Mouse (Mus musculus) intestine, embryonic 15.5 days (tissue): Measurements from ENCODE around the gene Il31ra. TPM values are rescaled to one million over a fixed set of nuclear protein-coding genes. Genes with fewer than 3 reads are reported as not detected.
"Not testable (repeated sequence)": the region's sequence is repeated elsewhere in the genome, so short reads cannot be mapped to it uniquely, and the experiment has no call there.

Experiments used
- ATAC-seq: fragments of 200-750 bp; cut with Nextera tagmentation; 2 replicates; pipeline ENCODE4 v1.8.0; 2017; ENCODE audit warnings: moderate TSS enrichment, moderate library complexity
- H3K27ac ChIP-seq: fragments of 300-500 bp; sonication (generic); 2 replicates; pipeline ENCODE4 v1.5.1; 2015; ENCODE audit warnings: mild to moderate bottlenecking, inconsistent platforms
- H3K27me3 ChIP-seq: fragments of 300-500 bp; sonication (generic); replicated peaks from 2 replicates; pipeline ENCODE4 v1.6.1; 2015; ENCODE audit warnings: inconsistent platforms
- H3K36me3 ChIP-seq: fragments of 300-500 bp; sonication (generic); 2 replicates; pipeline ENCODE4 v1.6.1; 2015; ENCODE audit warnings: inconsistent platforms
- H3K4me1 ChIP-seq: fragments of 300-500 bp; sonication (generic); replicated peaks from 2 replicates; pipeline ENCODE4 v1.6.1; 2015; ENCODE audit warnings: inconsistent platforms
- H3K4me2 ChIP-seq: fragments of 300-500 bp; sonication (generic); replicated peaks from 2 replicates; pipeline ENCODE4 v1.6.1; 2015; ENCODE audit warnings: mild to moderate bottlenecking, inconsistent platforms
- H3K4me3 ChIP-seq: fragments of 300-500 bp; sonication (generic); replicated peaks from 2 replicates; pipeline ENCODE4 v1.5.1; 2015; ENCODE audit warnings: inconsistent platforms
- H3K9ac ChIP-seq: fragments of 300-500 bp; sonication (generic); 2 replicates; pipeline ENCODE4 v1.6.1; 2015; ENCODE audit warnings: inconsistent platforms
- H3K9me3 ChIP-seq: fragments of 300-500 bp; sonication (generic); 2 replicates; pipeline ENCODE4 v1.6.1; 2016; ENCODE audit warnings: inconsistent platforms
- WGBS: fragments of 180-500 bp; shearing (Covaris S2); methylation state at CpG from one replicate; pipeline ENCODE4 v1.1.7; 2015; 5-methylcytosine and 5-hydroxymethylcytosine counted together
- polyA plus RNA-seq: library from polyadenylated mRNA; unstranded; fragments of >200 nt; fragmentation: Nextera tagmentation; extraction: Ambion mirVana; gene quantifications from 2 replicates; pipeline ENCODE4 v1.2.1, GENCODE M21; 2015

Gene Il31ra
- polyA plus RNA-seq, result 0.09 and 0.24 TPM in 2 replicates

GRCm38 (mm10) chr13:112594260-112594659 lies at the start of gene Il31ra:
Gene Il31ra, minus strand, starts transcription at chr13:112594360.
- 86% methylated on average over 6 of the region's 8 CpGs for WGBS
- not testable (repeated sequence) for ATAC-seq, H3K4me3 ChIP-seq, H3K9ac ChIP-seq, H3K27me3 ChIP-seq, H3K4me2 ChIP-seq, H3K36me3 ChIP-seq, H3K4me1 ChIP-seq, H3K27ac ChIP-seq, H3K9me3 ChIP-seq

- no peaks in the 10 kb centered on the region for H3K27me3 ChIP-seq
- no peak for ATAC-seq
Observed at GRCm38 (mm10) chr13:112642897-112643296, 48.7 kb upstream of the Il31ra start.

GRCm38 (mm10) chr13:112639111-112639510 lies 45.0 kb upstream of the Il31ra start:
- Histone ChIP-seq H3K4me3 (no peak overlapping the region), H3K4me1 (no peaks in the 10 kb centered on the region), H3K27ac (no peak overlapping the region), H3K9ac (no peak overlapping the region), H3K36me3 (no peaks in the 10 kb centered on the region), H3K4me2 (no peak overlapping the region), H3K9me3 (no peaks in the 10 kb centered on the region), H3K27me3 (no peaks in the 10 kb centered on the region)
- WGBS, result 72% methylated on average over 4 of the region's 4 CpGs
- no peak for ATAC-seq

More at GRCm38 (mm10) chr13:112642897-112643296, 48.7 kb upstream of the Il31ra start:
- no peak overlapping the region for H3K27ac ChIP-seq
- no peak overlapping the region for H3K9ac ChIP-seq
- no peaks in the 10 kb centered on the region for H3K36me3 ChIP-seq
- H3K4me2 ChIP-seq, result no peak overlapping the region
- no peaks in the 10 kb centered on the region for H3K4me1 ChIP-seq
- WGBS, result 89% methylated on average over 3 of the region's 3 CpGs
- H3K4me3 ChIP-seq, result no peak overlapping the region
- H3K9me3 ChIP-seq, result no peaks in the 10 kb centered on the region

- Histone ChIP-seq H3K4me3 (no peak overlapping the region), H3K9me3 (no peaks in the 10 kb centered on the region), H3K4me2 (no peak overlapping the region), H3K9ac (no peak overlapping the region), H3K27ac (no peak overlapping the region), H3K27me3 (no peaks in the 10 kb centered on the region), H3K4me1 (no peaks in the 10 kb centered on the region), H3K36me3 (no peaks in the 10 kb centered on the region)
- WGBS, result 45% methylated on average over 3 of the region's 3 CpGs
- no peak for ATAC-seq
Observed at GRCm38 (mm10) chr13:112636498-112636897, 42.3 kb upstream of the Il31ra start.

DNA sequence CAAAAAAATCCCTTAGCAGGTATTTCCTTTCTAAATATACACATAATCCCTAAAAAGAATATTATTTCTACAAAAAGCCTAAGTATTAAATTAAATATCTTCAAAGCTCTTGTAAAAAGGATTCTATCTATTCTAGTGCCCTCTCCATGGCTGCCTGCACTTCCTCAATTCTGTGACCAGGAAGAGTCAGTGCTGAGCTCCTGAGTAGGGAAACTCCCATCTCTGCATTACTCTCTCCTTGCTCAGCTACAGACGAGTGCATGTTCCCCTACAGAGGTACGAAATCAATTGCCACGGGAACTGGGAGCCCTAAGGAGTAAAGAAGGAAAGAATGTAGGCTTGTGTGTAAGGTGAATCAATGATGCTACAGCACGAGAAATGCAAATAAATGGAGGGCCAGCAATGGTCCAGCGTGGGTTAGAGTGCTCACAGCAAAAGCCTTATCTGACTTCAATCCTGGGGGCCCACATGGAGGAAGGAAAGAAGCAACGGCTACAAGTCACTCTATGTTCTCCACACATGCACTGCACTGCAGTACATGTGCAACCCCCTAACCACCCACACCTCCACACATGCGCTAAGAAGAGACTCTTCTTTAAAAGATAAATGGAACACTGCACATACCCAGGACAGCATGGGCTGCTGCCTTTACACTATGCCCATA lies 41.1 kb upstream of the Il31ra start:
- no peaks in the 10 kb centered on the region for H3K4me1 ChIP-seq
- no peaks in the 10 kb centered on the region for H3K9me3 ChIP-seq
- no peaks in the 10 kb centered on the region for H3K36me3 ChIP-seq
- no peak overlapping the region for H3K9ac ChIP-seq
- H3K27ac ChIP-seq, result no peak overlapping the region
- 63% methylated on average over 7 of the region's 7 CpGs for WGBS
- no peak overlapping the region for H3K4me2 ChIP-seq
- no peak for ATAC-seq
- H3K4me3 ChIP-seq, result no peak overlapping the region
- H3K27me3 ChIP-seq, result no peaks in the 10 kb centered on the region

- no peak for ATAC-seq
- H3K36me3 ChIP-seq, result no peaks in the 10 kb centered on the region
- H3K27me3 ChIP-seq, result no peaks in the 10 kb centered on the region
Observed at GRCm38 (mm10) chr13:112625566-112625965, 31.4 kb upstream of the Il31ra start.

GRCm38 (mm10) chr13:112624622-112625021 lies 30.5 kb upstream of the Il31ra start:
- Histone ChIP-seq H3K4me1 (no peaks in the 10 kb centered on the region), H3K4me3 (no peak overlapping the region), H3K27me3 (no peaks in the 10 kb centered on the region), H3K9ac (no peak overlapping the region), H3K9me3 (no peaks in the 10 kb centered on the region), H3K36me3 (no peaks in the 10 kb centered on the region), H3K27ac (no peak overlapping the region), H3K4me2 (no peak overlapping the region)
- ATAC-seq, result no peak
- 68% methylated on average over 3 of the region's 3 CpGs for WGBS

More at GRCm38 (mm10) chr13:112625566-112625965, 31.4 kb upstream of the Il31ra start:
- Histone ChIP-seq H3K4me1 (no peaks in the 10 kb centered on the region), H3K9me3 (no peaks in the 10 kb centered on the region), H3K27ac (no peak overlapping the region), H3K4me2 (no peak overlapping the region), H3K9ac (no peak overlapping the region), H3K4me3 (no peak overlapping the region)

DNA sequence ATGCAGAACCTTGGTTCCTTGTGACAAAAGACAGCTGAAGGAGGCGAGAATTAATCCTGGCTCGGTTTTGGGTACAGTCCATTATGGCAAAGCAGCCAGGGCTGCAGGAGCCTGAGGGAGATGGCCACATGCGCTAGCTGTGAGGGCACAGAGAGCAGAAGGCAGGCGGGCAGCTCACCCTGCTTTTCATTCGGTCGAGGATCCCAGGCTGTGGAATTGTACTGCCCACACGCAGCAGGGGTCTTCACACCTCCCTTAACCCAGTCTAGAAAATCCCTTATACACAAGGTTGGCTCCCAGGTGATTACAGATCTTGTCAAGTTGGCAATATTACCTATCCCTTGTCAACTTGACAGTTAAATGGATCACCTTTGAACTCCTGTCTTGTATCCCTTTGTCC lies 29.5 kb upstream of the Il31ra start:
- Histone ChIP-seq H3K4me1 (no peaks in the 10 kb centered on the region), H3K9ac (no peak overlapping the region), H3K36me3 (no peaks in the 10 kb centered on the region), H3K4me3 (no peak overlapping the region), H3K4me2 (no peak overlapping the region), H3K27me3 (no peaks in the 10 kb centered on the region), H3K27ac (no peak overlapping the region), H3K9me3 (no peaks in the 10 kb centered on the region)
- ATAC-seq, result no peak
- WGBS, result 56% methylated on average over 7 of the region's 7 CpGs

DNA sequence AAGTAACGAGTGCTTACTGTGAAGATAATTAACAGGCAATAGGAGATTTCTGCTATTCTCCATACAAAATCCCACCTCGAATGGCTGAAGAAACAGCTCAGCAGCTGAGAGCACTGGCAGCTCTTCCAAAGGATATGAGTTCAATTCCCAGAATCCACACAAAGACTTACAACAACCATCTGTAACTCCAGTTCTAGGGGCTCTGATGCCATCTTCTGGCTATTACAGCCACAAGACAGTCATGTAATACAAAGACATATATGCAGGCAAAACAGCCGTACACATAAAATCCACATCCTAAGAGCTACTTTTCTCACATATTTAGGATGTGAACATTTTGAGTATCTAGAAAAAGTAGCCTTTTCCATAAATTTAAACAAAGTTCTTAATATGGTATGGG lies 27.4 kb upstream of the Il31ra start:
- Histone ChIP-seq H3K4me2 (no peak overlapping the region), H3K27me3 (no peaks in the 10 kb centered on the region), H3K27ac (no peak overlapping the region), H3K4me1 (no peaks in the 10 kb centered on the region), H3K4me3 (no peak overlapping the region), H3K9me3 (no peaks in the 10 kb centered on the region), H3K9ac (no peak overlapping the region), H3K36me3 (no peaks in the 10 kb centered on the region)
- WGBS, result 48% methylated on average over 3 of the region's 3 CpGs
- no peak for ATAC-seq

GRCm38 (mm10) chr13:112608606-112609005 lies 14.4 kb upstream of the Il31ra start:
- 89% methylated on average over 3 of the region's 3 CpGs for WGBS
- Histone ChIP-seq H3K4me3 (no peak overlapping the region), H3K9ac (no peak overlapping the region), H3K4me2 (no peak overlapping the region), H3K4me1 (no peaks in the 10 kb centered on the region), H3K27ac (no peak overlapping the region), H3K36me3 (no peaks in the 10 kb centered on the region), H3K9me3 (no peaks in the 10 kb centered on the region), H3K27me3 (no peaks in the 10 kb centered on the region)
- no peak for ATAC-seq

DNA sequence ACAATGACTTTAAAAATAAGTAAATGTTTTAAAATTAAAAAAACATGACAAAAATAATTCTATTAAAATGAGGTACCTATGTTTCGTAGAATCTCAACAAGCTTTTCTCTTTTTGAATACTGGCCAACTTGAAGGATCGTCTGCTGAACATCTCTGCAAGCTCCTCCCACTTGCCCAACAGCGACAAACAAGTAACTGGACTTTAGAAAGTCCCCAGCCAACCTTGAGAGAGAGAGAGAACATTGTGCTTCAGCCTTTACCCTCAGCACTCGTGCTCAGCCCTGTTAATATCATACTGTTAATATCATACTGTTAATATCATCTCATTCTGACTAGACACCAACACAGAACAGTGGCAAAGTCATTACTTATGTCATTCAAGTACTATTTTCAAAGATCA lies 10.3 kb upstream of the Il31ra start:
- H3K27me3 ChIP-seq, result no peaks in the 10 kb centered on the region
- ATAC-seq, result no peak
- H3K4me3 ChIP-seq, result no peak overlapping the region
- 51% methylated on average over 4 of the region's 4 CpGs for WGBS
- no peaks in the 10 kb centered on the region for H3K4me1 ChIP-seq
- H3K4me2 ChIP-seq, result no peak overlapping the region
- H3K27ac ChIP-seq, result no peak overlapping the region
- no peak overlapping the region for H3K9ac ChIP-seq
- H3K36me3 ChIP-seq, result no peaks in the 10 kb centered on the region
- no peaks in the 10 kb centered on the region for H3K9me3 ChIP-seq

DNA sequence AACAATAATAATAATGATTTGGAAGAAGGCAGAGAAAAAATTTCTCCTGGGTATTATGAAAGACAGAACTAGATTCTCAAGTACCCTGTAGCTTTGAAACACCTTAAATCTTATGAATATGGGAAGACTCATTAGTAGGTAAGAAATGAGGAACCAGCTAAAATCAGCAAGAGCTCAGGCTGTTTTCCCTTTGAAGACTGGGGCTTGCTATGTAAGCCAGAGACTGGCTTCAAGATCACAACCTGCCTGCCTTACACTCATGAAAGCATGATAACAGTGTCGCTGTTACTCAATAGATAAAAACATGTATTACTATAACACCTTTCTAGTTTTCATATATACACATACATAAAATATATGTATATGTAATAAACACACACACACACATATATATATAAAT lies 9.7 kb upstream of the Il31ra start:
- H3K36me3 ChIP-seq, result no peaks in the 10 kb centered on the region
- no peak overlapping the region for H3K4me2 ChIP-seq
- no peak overlapping the region for H3K27ac ChIP-seq
- 93% methylated on average over 1 of the region's 1 CpGs for WGBS
- no peaks in the 10 kb centered on the region for H3K4me1 ChIP-seq
- H3K9me3 ChIP-seq, result no peaks in the 10 kb centered on the region
- no peak overlapping the region for H3K4me3 ChIP-seq
- no peak overlapping the region for H3K9ac ChIP-seq
- no peaks in the 10 kb centered on the region for H3K27me3 ChIP-seq
- ATAC-seq, result no peak

DNA sequence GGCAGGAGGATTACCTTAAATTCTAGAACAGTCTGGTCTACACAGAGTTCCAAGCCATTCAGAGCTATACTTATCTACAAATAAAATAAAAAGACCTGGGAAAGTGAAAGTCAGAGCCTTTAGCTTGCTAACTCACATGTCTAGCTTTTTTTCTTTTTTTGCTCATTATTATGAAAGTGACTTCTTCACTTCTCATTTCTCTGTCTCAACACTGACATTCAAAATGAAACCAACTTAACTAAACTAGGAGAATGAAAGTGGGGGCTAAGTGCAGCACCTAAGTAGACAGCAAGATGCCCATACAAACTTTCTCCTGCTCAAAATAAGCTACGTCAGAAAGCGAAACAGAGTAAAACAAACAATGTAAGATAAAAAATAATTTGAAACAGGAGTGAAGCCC lies 8.4 kb upstream of the Il31ra start:
- no peak overlapping the region for H3K9ac ChIP-seq
- H3K9me3 ChIP-seq, result no peaks in the 10 kb centered on the region
- H3K27me3 ChIP-seq, result no peaks in the 10 kb centered on the region
- H3K4me1 ChIP-seq, result no peaks in the 10 kb centered on the region
- no peak overlapping the region for H3K27ac ChIP-seq
- no peaks in the 10 kb centered on the region for H3K36me3 ChIP-seq
- H3K4me3 ChIP-seq, result no peak overlapping the region
- no peak overlapping the region for H3K4me2 ChIP-seq
- 88% methylated on average over 2 of the region's 2 CpGs for WGBS
- no peak for ATAC-seq
